Mouse (Mus musculus) c-Kit-negative CD71-positive TER-119-positive erythroid progenitor cells, embryonic 14.5 days (primary cell): ENCODE measurements around the gene Ppm1b.

Source experiments
- DNase-seq: peaks from one replicate; pipeline ENCODE4 v3.0.0-alpha.2; 2013; ENCODE audit warnings: low read depth, low spot score

Gene Ppm1b

DNA sequence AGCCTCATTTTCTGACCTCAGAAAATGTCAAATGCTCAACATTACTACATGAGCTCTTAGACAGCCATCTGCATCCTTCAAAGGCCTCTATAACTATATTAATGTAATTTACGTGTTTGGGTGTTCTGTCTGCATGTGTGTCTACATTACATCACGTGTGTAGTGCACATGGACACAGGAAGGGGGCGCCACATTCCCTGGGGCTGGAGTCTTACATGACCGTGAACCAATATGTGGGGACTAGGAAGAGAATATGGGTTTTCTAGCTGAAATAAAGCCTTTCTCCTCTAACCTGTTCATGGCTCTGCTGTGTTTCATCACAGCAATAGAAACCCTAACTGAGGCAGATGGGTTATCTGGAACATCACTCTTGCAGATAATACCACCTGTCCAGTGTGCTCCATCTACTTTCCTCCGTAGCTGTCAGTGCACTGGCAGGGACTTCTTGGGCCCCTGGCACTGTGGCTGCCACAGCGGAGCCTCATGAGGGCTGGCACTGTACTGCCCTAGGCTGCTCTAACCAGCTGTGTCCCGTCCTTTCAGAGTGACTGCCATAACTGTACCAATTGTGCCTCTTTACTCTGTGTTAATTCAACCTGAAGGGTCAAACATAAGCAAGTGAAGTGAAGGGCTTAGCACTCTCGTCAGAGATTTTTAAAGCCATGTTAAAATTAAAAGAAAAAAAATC lies 114.7 kb downstream of the Ppm1b start:
- DNase-seq, result no peak

DNA sequence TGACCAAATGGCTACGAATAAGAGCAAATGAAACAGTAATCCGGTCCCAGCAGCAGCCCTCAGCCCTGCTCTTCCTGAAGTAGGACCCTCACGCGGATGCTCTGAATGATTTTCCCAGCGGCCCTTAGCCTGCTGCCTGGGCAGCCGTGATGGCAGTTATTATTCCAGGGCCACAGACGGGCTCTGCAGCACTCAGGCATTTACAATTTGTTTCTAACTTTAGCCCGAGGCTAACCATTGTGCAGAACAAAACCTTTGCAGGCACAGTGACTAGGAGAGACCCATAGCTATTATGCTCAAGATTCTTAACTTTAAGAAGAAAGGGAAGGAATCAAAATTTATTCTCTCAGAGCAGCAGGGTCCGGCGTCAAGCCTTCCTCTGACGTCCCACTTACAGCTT lies 115.8 kb downstream of the Ppm1b start:
- no peak for DNase-seq

DNA sequence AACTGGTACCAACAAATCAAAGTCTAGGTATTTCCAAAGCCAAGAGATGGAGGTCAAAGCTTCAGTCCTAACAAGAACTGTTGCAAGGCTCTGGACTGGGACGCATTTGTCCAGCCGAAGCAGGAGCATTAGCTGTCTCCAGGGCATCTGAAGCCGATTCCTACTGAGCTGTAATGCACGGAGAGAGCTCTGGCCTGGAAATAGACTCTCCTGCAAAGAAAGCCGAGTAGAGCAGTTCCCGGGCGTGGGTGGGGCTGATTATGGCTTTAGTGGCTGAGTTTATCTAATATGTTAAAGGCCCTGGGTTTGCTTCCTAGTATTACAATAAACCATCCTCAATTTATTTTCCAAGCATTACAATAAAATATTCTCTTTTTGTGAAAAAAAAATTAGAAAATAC lies 116.7 kb downstream of the Ppm1b start:
- DNase-seq, result no peak
